Mouse (Mus musculus) layer of hippocampus, adult 11-12 months (tissue): ENCODE results near the gene Prkca.
A peak's percentile ranks its signal among the peaks of the same experiment; 100 is the strongest.

ENCODE experiments used
- DNase-seq: peaks from one replicate; pipeline ENCODE4 v3.0.0; 2022; ENCODE audit warnings: low spot score

The Prkca gene

DNA sequence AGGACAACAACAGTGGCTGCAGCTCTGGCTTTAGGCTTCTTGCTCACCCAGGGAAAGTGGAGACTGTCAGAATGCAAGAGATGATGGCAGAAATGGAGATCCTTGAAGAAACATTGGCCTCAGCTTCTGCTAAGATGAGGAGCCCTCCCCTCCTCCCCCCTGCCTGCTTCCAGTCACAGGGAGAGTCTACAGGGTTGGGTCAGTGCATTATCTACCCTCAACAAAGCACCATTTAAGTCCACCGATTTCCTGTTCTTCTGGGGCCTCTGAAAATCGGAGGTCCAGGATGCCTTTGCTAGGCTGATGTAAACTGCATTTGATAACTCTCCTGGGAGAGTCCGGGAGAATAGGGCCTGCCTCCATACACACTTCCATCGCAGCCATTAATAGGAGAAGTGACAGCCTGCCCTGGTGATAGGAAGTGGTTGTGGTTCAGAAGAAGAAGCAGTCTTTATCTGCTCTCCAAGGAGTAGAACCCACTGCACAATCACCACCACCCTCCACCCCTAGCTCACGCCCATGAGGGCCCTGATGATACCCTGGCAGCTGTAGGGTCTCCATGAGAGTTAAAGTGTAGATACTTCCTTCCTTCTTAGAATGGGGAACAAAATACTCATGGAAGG lies 108.5 kb downstream of the Prkca start:
- no peak for DNase-seq

- no peak for DNase-seq
These were observed 110.7 kb downstream of the Prkca start for GRCm38 (mm10) chr11:108233015-108233414.

- no peak for DNase-seq
These were observed 113.6 kb downstream of the Prkca start for GRCm38 (mm10) chr11:108230101-108230500.

GRCm38 (mm10) chr11:108229176-108229946 lies 114.4 kb downstream of the Prkca start:
- no peak for DNase-seq

- DNase-seq: no peak
These were observed 115.2 kb downstream of the Prkca start for GRCm38 (mm10) chr11:108228497-108228896.

DNA sequence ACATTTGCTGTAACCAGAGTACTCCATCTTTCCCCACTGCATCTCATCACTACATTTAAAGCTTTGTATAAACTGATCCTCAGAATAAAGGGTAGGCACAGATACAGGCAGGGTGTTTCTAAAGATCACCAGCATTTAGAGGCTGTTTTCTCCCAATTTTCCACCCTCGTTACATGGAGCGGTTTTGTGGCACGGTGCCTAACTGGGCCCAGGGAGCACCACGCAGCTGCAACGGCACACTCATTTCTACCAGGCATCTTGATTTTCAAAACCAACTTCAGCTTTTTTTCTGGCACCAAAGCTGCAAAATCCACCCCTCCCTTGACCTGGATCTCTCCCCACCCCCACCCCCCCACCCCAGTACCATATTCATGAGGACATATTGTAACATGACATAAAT lies 117.5 kb downstream of the Prkca start:
- no peak for DNase-seq

DNA sequence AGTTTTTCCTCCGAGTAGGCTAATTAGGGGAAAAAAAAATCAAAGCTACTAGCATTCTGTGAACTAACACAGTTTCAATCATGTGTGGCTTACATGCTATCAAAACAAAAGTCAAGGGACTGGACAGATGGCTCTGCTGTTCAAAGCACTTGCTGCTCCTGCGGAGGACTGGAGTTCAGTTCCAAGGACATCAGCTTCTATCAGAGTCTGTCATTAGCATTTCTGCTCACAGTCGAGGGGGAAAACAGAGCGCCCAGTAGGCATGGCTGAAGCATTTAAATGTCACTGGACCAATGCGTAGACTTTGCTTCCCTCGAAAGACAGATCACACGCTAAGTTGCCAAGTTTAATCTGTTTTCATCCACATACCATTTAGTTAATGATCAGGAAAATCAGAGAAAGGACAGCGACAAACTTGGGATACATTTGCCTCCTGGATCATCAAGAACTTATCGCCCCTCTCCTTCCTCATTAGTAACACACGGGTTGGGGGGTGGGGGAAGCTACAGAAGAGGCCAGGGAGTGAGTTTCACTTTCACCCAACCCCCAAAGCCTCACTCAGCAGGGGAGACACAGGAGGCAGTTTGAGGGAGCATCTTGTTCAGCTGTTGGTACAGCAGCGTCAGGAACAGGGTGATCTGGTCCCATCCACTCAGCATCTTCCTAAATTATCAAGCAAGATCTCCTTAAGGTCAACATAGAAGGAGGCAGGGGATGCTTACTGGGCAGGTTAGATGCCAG lies 119.3 kb downstream of the Prkca start:
- peak; percentile 30 for DNase-seq

DNA sequence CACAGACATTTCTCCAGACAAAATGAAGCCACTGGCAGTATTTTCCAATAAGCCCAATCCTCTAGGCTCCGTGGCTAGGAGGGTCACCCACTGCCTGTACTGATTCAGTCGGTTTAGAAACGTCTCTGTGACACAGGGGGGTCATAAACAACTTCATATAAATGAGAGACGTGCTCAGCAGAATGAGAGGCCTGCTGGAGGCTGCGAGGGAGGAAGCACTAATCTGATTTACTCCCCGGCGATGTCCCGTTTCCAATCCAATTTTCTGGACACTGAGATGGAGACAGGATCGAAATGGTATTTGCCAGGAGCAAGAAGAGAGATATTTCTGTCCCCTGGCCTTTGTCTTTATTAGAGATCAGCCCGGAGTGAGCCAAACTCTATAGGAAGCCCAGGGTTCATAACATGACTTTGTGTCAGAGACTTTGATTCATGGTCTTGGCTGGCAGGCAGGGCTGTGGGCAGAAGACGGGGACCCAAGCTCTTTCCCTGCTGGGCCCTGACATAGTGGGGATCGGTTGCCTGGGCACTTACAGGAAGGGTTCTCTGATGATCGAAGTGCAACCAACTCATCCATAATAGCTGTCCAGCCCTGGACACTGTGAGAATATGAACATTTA lies 120.0 kb downstream of the Prkca start:
- no peak for DNase-seq

GRCm38 (mm10) chr11:108223154-108223553 lies 120.6 kb downstream of the Prkca start:
- DNase-seq: peak; percentile 65

GRCm38 (mm10) chr11:108222616-108223015 lies 121.1 kb downstream of the Prkca start:
- DNase-seq: peak; percentile 51

GRCm38 (mm10) chr11:108222026-108222425 lies 121.7 kb downstream of the Prkca start:
- no peak for DNase-seq

- DNase-seq: peak; percentile 69
These were observed 122.4 kb downstream of the Prkca start for GRCm38 (mm10) chr11:108221124-108221835.

DNA sequence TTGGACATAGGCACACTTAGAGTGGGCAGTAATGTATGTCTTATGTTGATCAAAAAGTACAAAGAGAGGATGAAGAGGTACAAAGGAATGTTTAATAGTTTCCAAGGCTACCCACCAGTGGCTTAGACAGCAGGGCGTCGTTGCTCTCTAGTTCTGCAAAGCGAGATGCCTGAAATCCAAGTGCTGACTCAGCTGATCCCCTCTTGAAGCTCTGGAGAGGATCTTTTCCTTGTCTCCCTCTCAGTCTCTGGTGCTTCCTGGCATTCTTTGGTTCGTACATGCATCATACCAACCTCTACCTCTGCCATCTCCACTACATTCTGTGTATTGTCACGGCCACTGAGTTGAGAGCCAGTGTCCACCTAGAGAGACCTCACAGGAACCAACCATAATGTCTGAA lies 123.1 kb downstream of the Prkca start:
- DNase-seq: no peak

- DNase-seq: no peak
These were observed 126.7 kb downstream of the Prkca start for GRCm38 (mm10) chr11:108217043-108217442.

GRCm38 (mm10) chr11:108216064-108216463 lies 127.7 kb downstream of the Prkca start:
- DNase-seq: no peak

DNA sequence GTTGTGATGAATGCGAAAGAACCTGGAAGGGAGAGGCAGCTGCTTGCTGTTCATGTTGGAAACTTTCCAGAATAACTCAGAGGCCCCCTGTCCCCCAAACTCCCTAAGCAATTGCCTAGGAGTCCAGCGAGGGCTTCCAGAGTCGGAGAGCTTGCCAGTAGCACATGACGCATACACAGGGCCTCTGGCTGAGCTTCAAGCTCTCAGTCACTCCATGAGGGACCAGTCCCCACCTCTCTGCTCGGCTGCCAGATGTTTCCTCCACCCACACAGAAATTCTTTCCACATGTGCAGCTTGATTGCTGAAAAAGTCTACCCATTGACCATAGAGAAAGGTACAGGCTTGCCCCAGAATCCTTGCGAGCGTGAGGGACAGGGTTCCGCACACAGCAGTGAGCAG lies 128.3 kb downstream of the Prkca start:
- peak; percentile 47 for DNase-seq

DNA sequence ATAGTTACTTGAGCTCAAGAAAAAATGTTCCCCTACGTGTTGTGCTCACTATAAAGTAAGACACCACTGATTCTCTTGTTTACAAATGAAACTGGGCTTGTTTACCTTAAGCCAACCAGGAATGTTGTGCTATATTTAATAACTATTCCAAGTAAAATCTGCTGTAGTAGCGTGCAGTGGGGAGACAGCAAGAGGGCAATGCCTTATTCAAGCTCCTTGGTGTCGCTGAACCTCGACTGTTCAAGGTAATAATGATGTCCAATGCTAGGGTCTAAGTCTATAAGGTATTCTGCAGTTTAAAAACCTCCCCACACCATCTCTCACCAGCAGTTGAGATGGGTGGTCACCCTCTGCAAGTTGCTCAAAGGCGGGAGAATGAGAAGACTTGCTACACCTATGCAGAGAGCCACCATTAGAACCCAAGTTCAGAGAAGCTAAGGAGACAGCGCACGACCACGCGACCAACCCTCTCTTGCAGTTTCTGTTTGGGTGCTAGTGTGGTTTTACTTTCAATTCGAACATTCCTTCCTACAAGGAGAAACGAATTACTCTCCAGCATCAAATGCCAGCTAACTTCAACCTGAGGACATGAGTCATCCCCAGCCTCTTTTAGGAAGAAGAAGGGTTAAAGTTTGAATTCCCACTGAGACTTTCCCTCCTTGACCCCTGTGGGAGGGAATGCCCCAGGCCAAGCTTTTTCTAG lies 129.1 kb downstream of the Prkca start:
- no peak for DNase-seq

DNA sequence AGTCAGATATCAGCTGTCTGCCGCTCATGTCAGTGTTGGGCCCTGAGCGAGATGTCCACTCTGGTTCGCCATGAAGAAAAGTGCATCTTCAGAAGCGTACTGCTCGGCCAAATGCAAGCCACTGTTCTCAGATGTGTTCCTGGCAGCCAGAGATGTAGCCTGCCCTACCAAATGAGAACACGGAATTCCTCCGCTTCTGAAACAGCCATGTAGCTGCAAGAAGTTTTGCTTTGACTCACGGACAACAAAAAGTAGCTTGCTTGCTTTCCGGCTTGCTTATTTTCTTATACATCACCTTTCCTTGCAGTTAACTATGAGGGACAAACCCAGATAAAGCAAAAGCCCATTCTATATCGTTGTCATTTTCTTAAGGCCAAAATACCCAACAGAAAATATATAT lies 129.9 kb downstream of the Prkca start:
- no peak for DNase-seq

- DNase-seq: peak; percentile 39
These were observed 131.1 kb downstream of the Prkca start for GRCm38 (mm10) chr11:108212638-108213037.

GRCm38 (mm10) chr11:108212030-108212429 lies 131.7 kb downstream of the Prkca start:
- no peak for DNase-seq

DNA sequence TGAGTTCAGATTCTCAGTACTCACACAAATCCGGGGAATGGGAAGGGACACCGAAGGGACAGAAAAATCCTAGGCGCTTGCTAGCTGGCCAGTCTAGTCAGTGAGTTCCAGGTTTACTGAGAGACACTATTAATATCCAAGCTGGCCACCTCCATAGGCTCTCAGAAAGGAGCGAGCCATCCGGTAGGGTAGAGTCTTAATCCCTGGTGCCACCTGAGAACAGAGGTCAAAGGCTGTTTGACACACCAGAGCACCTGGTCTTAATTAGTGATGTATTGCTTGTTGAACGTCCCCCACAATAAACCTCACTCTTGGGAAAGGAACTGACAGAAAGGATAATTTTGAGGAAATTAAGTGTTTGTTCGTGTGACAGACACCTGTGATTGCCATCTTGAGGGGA lies 133.0 kb downstream of the Prkca start:
- DNase-seq: no peak
